Mouse (Mus musculus) erythroblast, embryonic 14.5 days (primary cell): ENCODE results near the gene Sgip1. TPM values are rescaled to one million over a fixed set of nuclear protein-coding genes. Genes with fewer than 3 reads are reported as not detected.

Source experiments
- H3K27me3 ChIP-seq: 2 replicates; pipeline ENCODE4 v1.6.1; 2012; ENCODE audit warnings: inconsistent platforms; ENCODE audit not compliant: control insufficient read depth
- H3K36me3 ChIP-seq: 2 replicates; pipeline ENCODE4 v1.6.1; 2012; ENCODE audit warnings: mild to moderate bottlenecking, inconsistent platforms; ENCODE audit not compliant: control insufficient read depth
- H3K4me1 ChIP-seq: 2 replicates; pipeline ENCODE4 v1.6.1; 2012; ENCODE audit warnings: inconsistent platforms; ENCODE audit not compliant: control insufficient read depth
- H3K4me3 ChIP-seq: replicated peaks from 2 replicates; pipeline ENCODE3; 2012; ENCODE audit warnings: moderate library complexity, mild to moderate bottlenecking, inconsistent platforms
- H3K9me3 ChIP-seq: 2 replicates; pipeline ENCODE4 v1.6.1; 2012; ENCODE audit warnings: low read length, inconsistent platforms, mixed read lengths; ENCODE audit not compliant: control insufficient read depth
- GATA1 ChIP-seq: IDR thresholded peaks from 2 replicates; pipeline ENCODE4 v1.6.1; 2012; ENCODE audit warnings: low read length, inconsistent platforms, mixed read lengths
- TAL1 ChIP-seq: IDR thresholded peaks from 3 replicates; pipeline ENCODE4 v1.6.1; 2012; ENCODE audit warnings: low read length, inconsistent platforms, mixed read lengths
- polyA plus RNA-seq: library from polyadenylated mRNA; stranded (reverse); fragments of >175 nt; gene quantifications from 2 replicates; pipeline ENCODE4 v1.2.3, GENCODE M21; 2012

Sgip1 gene
- polyA plus RNA-seq, 1 experiment = not detected

- Histone ChIP-seq H3K27me3 (no peaks in the 10 kb centered on the region), H3K4me1 (no peaks in the 10 kb centered on the region), H3K4me3 (no peak overlapping the region), H3K9me3 (no peaks in the 10 kb centered on the region), H3K36me3 (no peaks in the 10 kb centered on the region)
- no peak for TF ChIP-seq TAL1
- TF ChIP-seq GATA1 = no peak
Observed at GRCm38 (mm10) chr4:102940738-102941137, 199.6 kb downstream of the Sgip1 start.

GRCm38 (mm10) chr4:102944325-102944724 is 203.2 kb downstream of the Sgip1 start:
- Histone ChIP-seq H3K27me3 (no peaks in the 10 kb centered on the region), H3K36me3 (no peaks in the 10 kb centered on the region), H3K4me1 (no peaks in the 10 kb centered on the region), H3K4me3 (no peak overlapping the region), H3K9me3 (no peaks in the 10 kb centered on the region)
- TF ChIP-seq TAL1 (no peak), GATA1 (no peak)

GRCm38 (mm10) chr4:102952476-102952875 is 211.4 kb downstream of the Sgip1 start:
- H3K4me3 ChIP-seq = no peak overlapping the region
- H3K9me3 ChIP-seq = no peaks in the 10 kb centered on the region
- H3K36me3 ChIP-seq = no peaks in the 10 kb centered on the region
- H3K27me3 ChIP-seq = no peaks in the 10 kb centered on the region
- TF ChIP-seq GATA1 = no peak
- TF ChIP-seq TAL1 = no peak
- H3K4me1 ChIP-seq = no peaks in the 10 kb centered on the region

- H3K4me1 ChIP-seq = no peaks in the 10 kb centered on the region
- no peaks in the 10 kb centered on the region for H3K27me3 ChIP-seq
- H3K36me3 ChIP-seq = no peaks in the 10 kb centered on the region
- H3K4me3 ChIP-seq = no peak overlapping the region
- no peaks in the 10 kb centered on the region for H3K9me3 ChIP-seq
- no peak for TF ChIP-seq GATA1
Observed at GRCm38 (mm10) chr4:102955294-102955956, 214.3 kb downstream of the Sgip1 start.

GRCm38 (mm10) chr4:102959409-102959808 is 218.3 kb downstream of the Sgip1 start:
- Histone ChIP-seq H3K9me3 (no peaks in the 10 kb centered on the region), H3K36me3 (no peaks in the 10 kb centered on the region), H3K4me3 (no peak overlapping the region), H3K27me3 (no peaks in the 10 kb centered on the region), H3K4me1 (no peaks in the 10 kb centered on the region)
- TF ChIP-seq GATA1 (no peak), TAL1 (no peak)

- no peak for TF ChIP-seq GATA1
- TF ChIP-seq TAL1 = no peak
- H3K36me3 ChIP-seq = no peaks in the 10 kb centered on the region
- H3K4me1 ChIP-seq = no peaks in the 10 kb centered on the region
- no peak overlapping the region for H3K4me3 ChIP-seq
- no peaks in the 10 kb centered on the region for H3K9me3 ChIP-seq
- no peaks in the 10 kb centered on the region for H3K27me3 ChIP-seq
Observed at GRCm38 (mm10) chr4:102964174-102964573, 223.1 kb downstream of the Sgip1 start.

- Histone ChIP-seq H3K4me1 (no peaks in the 10 kb centered on the region), H3K36me3 (no peaks in the 10 kb centered on the region), H3K27me3 (no peaks in the 10 kb centered on the region), H3K4me3 (no peak overlapping the region), H3K9me3 (no peaks in the 10 kb centered on the region)
- TF ChIP-seq GATA1 (no peak), TAL1 (no peak)
Observed at GRCm38 (mm10) chr4:102967811-102968210, 226.7 kb downstream of the Sgip1 start.

- no peaks in the 10 kb centered on the region for H3K36me3 ChIP-seq
- TF ChIP-seq GATA1 (no peak), TAL1 (no peak)
Observed at GRCm38 (mm10) chr4:102969599-102969998, 228.5 kb downstream of the Sgip1 start.

GRCm38 (mm10) chr4:102971159-102971558 is 230.1 kb downstream of the Sgip1 start:
- Histone ChIP-seq H3K36me3 (no peaks in the 10 kb centered on the region), H3K4me3 (no peak overlapping the region), H3K9me3 (no peaks in the 10 kb centered on the region), H3K4me1 (no peaks in the 10 kb centered on the region), H3K27me3 (no peaks in the 10 kb centered on the region)
- TF ChIP-seq TAL1 (no peak), GATA1 (no peak)

More at GRCm38 (mm10) chr4:102969599-102969998, 228.5 kb downstream of the Sgip1 start:
- Histone ChIP-seq H3K4me3 (no peak overlapping the region), H3K27me3 (no peaks in the 10 kb centered on the region), H3K9me3 (no peaks in the 10 kb centered on the region), H3K4me1 (no peaks in the 10 kb centered on the region)

GRCm38 (mm10) chr4:102972071-102972470 is 231.0 kb downstream of the Sgip1 start:
- no peak overlapping the region for H3K4me3 ChIP-seq
- H3K27me3 ChIP-seq = peaks cover 6% of the 10 kb centered on the region
- no peaks in the 10 kb centered on the region for H3K9me3 ChIP-seq
- TF ChIP-seq TAL1 (no peak), GATA1 (no peak)
- H3K4me1 ChIP-seq = no peaks in the 10 kb centered on the region
- no peaks in the 10 kb centered on the region for H3K36me3 ChIP-seq
